Mouse (Mus musculus): ENCODE measurements around the gene Ccdc110.

DNA sequence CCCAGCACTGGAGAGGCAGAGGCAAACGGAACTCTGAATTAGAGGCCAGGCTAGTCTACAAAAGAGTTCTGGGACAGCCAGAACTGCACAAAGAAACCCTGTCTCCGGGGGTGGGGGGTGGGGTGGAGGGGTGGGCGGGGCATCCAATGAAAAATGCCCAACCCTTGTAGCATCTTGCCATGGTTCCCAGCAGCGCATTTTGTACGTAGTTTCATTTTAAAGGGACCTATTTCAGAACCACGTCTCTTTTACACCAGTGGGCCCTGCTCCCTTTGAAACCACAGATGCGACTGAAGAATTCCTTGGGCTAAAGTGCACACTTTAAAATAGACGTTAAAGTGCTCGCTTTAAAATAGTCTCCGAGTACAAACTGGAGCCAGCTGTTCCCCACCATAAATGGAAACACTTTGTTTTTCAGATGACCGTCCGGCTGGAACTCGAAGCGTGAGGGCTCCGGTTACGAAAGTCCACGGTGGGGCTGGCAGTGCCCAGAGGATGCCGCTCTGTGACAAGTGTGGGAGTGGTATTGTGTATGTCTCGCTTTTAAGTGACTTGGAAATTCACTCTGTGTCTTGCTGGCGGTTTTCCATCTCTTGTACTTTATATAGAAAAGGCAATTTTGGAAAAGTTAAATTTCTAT lies 17.3 kb upstream of the Ccdc110 start:
- TF ChIP-seq CTCF (IDR thresholded peaks at IDR 0.05; ENCODE audit: control insufficient read depth, insufficient read depth, low read length) (no peak), POLR2A (IDR thresholded peaks at IDR 0.05; ENCODE audit: borderline replicate concordance, control insufficient read depth, low read depth, low read length) (no peak)
